In genomic region chr5:112120766-112121165, GRCm38 (mm10) we compare ENCODE assay signal across 8 mouse cellular contexts.
"Had no signal": no experiment of that assay in that cellular context is flagged by ENCODE, and none has a peak within 500 bp of the region (broad histone marks: within the 10 kb centered on the region; RNA-seq: fewer than 3 reads in every experiment).

No protein-coding gene starts in this region.

- H3K9ac ChIP-seq: limb, embryonic 13.5 days; liver, embryonic 14.5 days; neural tube, embryonic 15.5 days had no signal

- H3K4me3 ChIP-seq: limb, embryonic 13.5 days; myocyte; neural tube, embryonic 15.5 days had no signal

- DNase-seq: kidney, adult 8-10 months; kidney, postnatal 10 days; lung, adult 18-20 months; thymus, postnatal 4 days had no signal

- H3K36me3 ChIP-seq: limb, embryonic 13.5 days; neural tube, embryonic 15.5 days had no signal

- H3K27ac ChIP-seq: limb, embryonic 13.5 days; liver, embryonic 14.5 days; neural tube, embryonic 15.5 days had no signal

- H3K4me2 ChIP-seq: limb, embryonic 13.5 days; neural tube, embryonic 15.5 days had no signal

- H3K9me3 ChIP-seq: limb, embryonic 13.5 days; neural tube, embryonic 15.5 days had no signal
